Mouse (Mus musculus): ENCODE measurements at regions not wholly inside any gene's neighbourhood (a gene's known extent, or its start where the extent isn't known, plus 50 kb on each side); places are given as distances from the start of the nearest gene placed in this dataset.
"Not testable (repeated sequence)": the region's sequence is repeated elsewhere in the genome, so short reads cannot be mapped to it uniquely, and the experiment has no call there.

GRCm38 (mm10) chr14:53318512-53319309 lies 823.2 kb upstream of the Olfr1507 start:
- H3K9ac ChIP-seq (replicated peaks; ENCODE audit: low read length, poor library complexity, severe bottlenecking); H3K4me1 ChIP-seq (ENCODE audit: insufficient read depth, low read length); H3K9me3 ChIP-seq (ENCODE audit: low read length); H3K36me3 ChIP-seq (ENCODE audit: insufficient read depth, low read length); H3K27ac ChIP-seq (ENCODE audit: low read depth, low read length); DNase-seq (ENCODE audit: low spot score); H3K4me3 ChIP-seq (ENCODE audit: low read depth, low read length); H3K4me2 ChIP-seq (ENCODE audit: low read depth, low read length, poor library complexity, severe bottlenecking); H3K27me3 ChIP-seq (ENCODE audit: insufficient read depth, low read length): not testable (repeated sequence)
- WGBS = no CpG with 5 or more reads among the region's 9 CpGs
- 0 out of 2 replicates have a peak, but pooled peaks have one; percentile 34 for ATAC-seq (ENCODE audit: low FRiP score)

DNA sequence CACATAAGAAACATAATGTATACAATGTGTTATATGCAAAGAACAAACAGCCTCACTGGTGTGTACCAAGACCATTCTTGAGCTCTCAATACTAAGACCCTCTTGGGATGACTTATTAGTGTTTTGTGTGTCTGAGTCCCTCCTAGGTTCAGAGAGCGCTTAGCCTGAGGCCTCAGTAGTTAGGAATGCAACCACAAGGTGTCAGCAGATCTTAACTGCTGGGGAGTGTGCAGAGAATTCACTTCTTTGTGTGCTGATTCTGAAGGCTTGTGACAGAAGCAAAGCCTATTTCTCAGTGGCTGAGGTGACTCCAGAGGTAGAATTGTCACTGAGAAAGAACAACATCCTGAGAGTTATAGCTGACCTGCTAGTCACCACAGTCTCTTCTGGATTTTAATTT lies 816.9 kb upstream of the Olfr1507 start:
- not testable (repeated sequence) for DNase-seq (ENCODE audit: low spot score); H3K36me3 ChIP-seq (ENCODE audit: insufficient read depth, low read length); H3K9me3 ChIP-seq (ENCODE audit: low read length); H3K27me3 ChIP-seq (ENCODE audit: insufficient read depth, low read length); H3K27ac ChIP-seq (ENCODE audit: low read depth, low read length); H3K4me3 ChIP-seq (ENCODE audit: low read depth, low read length); H3K4me1 ChIP-seq (ENCODE audit: insufficient read depth, low read length); H3K4me2 ChIP-seq (ENCODE audit: low read depth, low read length, poor library complexity, severe bottlenecking); H3K9ac ChIP-seq (replicated peaks; ENCODE audit: low read length, poor library complexity, severe bottlenecking)
- ATAC-seq (ENCODE audit: low FRiP score) = peak; percentile 82
- WGBS = 40% methylated on average over 1 of the region's 1 CpGs

GRCm38 (mm10) chr14:53303179-53303578 lies 807.6 kb upstream of the Olfr1507 start:
- DNase-seq (ENCODE audit: low spot score); H3K4me2 ChIP-seq (ENCODE audit: low read depth, low read length, poor library complexity, severe bottlenecking); H3K4me3 ChIP-seq (ENCODE audit: low read depth, low read length); H3K9me3 ChIP-seq (ENCODE audit: low read length); H3K36me3 ChIP-seq (ENCODE audit: insufficient read depth, low read length); H3K4me1 ChIP-seq (ENCODE audit: insufficient read depth, low read length); H3K27me3 ChIP-seq (ENCODE audit: insufficient read depth, low read length); ATAC-seq (ENCODE audit: low FRiP score); H3K9ac ChIP-seq (replicated peaks; ENCODE audit: low read length, poor library complexity, severe bottlenecking); H3K27ac ChIP-seq (ENCODE audit: low read depth, low read length): not testable (repeated sequence)
- WGBS = no CpG with 5 or more reads among the region's 3 CpGs

DNA sequence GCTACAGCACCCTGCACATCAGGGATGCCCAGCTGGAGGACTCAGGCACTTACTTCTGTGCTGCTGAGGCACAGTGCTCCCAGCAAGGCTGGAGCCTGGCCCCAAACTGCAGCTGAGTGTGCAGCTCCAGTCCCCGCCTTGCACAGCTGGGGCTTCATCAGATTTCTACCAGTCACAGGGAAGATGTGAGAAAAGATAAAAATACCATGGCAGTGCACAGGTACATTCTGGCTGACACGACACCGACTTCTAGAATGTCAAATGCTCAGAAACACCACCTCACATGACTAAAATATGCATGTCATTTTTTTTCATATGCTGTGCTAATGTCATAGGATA lies 806.9 kb upstream of the Olfr1507 start:
- peak; percentile 75 for ATAC-seq (ENCODE audit: low FRiP score)
- WGBS = no CpG with 5 or more reads among the region's 3 CpGs

GRCm38 (mm10) chr14:53301722-53302490 lies 806.4 kb upstream of the Olfr1507 start:
- H3K4me1 ChIP-seq (ENCODE audit: insufficient read depth, low read length); H3K36me3 ChIP-seq (ENCODE audit: insufficient read depth, low read length); H3K4me3 ChIP-seq (ENCODE audit: low read depth, low read length); H3K9ac ChIP-seq (replicated peaks; ENCODE audit: low read length, poor library complexity, severe bottlenecking); DNase-seq (ENCODE audit: low spot score); H3K27ac ChIP-seq (ENCODE audit: low read depth, low read length); H3K9me3 ChIP-seq (ENCODE audit: low read length); H3K27me3 ChIP-seq (ENCODE audit: insufficient read depth, low read length); H3K4me2 ChIP-seq (ENCODE audit: low read depth, low read length, poor library complexity, severe bottlenecking): not testable (repeated sequence)
- no CpG with 5 or more reads among the region's 11 CpGs for WGBS
- peak; percentile 62 for ATAC-seq (ENCODE audit: low FRiP score)

More for the DNA sequence above, 806.9 kb upstream of the Olfr1507 start:
- not testable (repeated sequence) for H3K27me3 ChIP-seq (ENCODE audit: insufficient read depth, low read length); H3K4me2 ChIP-seq (ENCODE audit: low read depth, low read length, poor library complexity, severe bottlenecking); H3K9me3 ChIP-seq (ENCODE audit: low read length); H3K36me3 ChIP-seq (ENCODE audit: insufficient read depth, low read length); H3K9ac ChIP-seq (replicated peaks; ENCODE audit: low read length, poor library complexity, severe bottlenecking); H3K4me1 ChIP-seq (ENCODE audit: insufficient read depth, low read length); H3K4me3 ChIP-seq (ENCODE audit: low read depth, low read length); H3K27ac ChIP-seq (ENCODE audit: low read depth, low read length); DNase-seq (ENCODE audit: low spot score)

DNA sequence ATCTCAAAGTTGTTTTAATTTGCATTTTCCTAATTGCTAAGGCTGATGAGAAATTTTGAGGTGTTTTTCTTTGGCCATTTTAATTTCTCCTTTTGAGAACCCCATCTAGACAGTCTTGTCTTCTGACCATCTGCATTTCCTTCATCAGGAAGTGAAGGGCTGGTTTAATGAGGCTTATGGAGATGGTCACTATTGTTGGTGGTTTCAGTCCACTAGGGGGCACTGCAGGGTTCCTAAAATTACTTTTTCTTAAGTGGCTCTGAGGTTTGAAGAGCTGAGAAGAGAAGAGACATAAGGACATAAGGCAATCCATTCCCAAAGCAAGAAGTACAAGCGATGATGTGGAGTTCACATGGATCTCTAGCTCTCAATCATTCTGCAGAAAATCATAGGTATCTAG lies 805.6 kb upstream of the Olfr1507 start:
- 75% methylated on average over 1 of the region's 1 CpGs for WGBS
- not testable (repeated sequence) for DNase-seq (ENCODE audit: low spot score); H3K4me1 ChIP-seq (ENCODE audit: insufficient read depth, low read length); H3K4me2 ChIP-seq (ENCODE audit: low read depth, low read length, poor library complexity, severe bottlenecking); H3K9ac ChIP-seq (replicated peaks; ENCODE audit: low read length, poor library complexity, severe bottlenecking); H3K27me3 ChIP-seq (ENCODE audit: insufficient read depth, low read length); H3K9me3 ChIP-seq (ENCODE audit: low read length); H3K36me3 ChIP-seq (ENCODE audit: insufficient read depth, low read length); H3K4me3 ChIP-seq (ENCODE audit: low read depth, low read length); H3K27ac ChIP-seq (ENCODE audit: low read depth, low read length); ATAC-seq (ENCODE audit: low FRiP score)

DNA sequence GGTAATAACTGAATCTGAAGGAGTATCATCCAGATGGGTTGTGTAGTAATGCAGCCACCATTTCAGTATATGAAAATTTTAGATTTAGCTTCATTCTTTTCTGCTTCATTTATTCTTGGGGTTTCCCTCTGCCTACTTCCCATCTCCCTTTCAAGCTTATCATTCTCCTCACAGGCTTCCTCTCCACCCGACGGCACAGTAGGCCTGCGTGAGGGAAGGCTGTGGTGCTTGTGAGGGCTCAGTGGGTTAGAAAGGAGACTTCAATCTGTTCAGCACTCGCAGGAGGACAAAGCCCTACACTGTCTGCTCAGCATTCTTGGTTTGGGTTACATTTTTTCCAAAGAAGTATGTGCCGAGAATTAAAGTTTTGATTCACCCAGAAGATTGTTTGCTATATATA lies 804.2 kb upstream of the Olfr1507 start:
- H3K27ac ChIP-seq (ENCODE audit: low read depth, low read length); DNase-seq (ENCODE audit: low spot score); H3K4me3 ChIP-seq (ENCODE audit: low read depth, low read length); H3K4me2 ChIP-seq (ENCODE audit: low read depth, low read length, poor library complexity, severe bottlenecking); H3K27me3 ChIP-seq (ENCODE audit: insufficient read depth, low read length); ATAC-seq (ENCODE audit: low FRiP score); H3K4me1 ChIP-seq (ENCODE audit: insufficient read depth, low read length); H3K9ac ChIP-seq (replicated peaks; ENCODE audit: low read length, poor library complexity, severe bottlenecking); H3K9me3 ChIP-seq (ENCODE audit: low read length); H3K36me3 ChIP-seq (ENCODE audit: insufficient read depth, low read length): not testable (repeated sequence)
- no CpG with 5 or more reads among the region's 5 CpGs for WGBS

- not testable (repeated sequence) for H3K36me3 ChIP-seq (ENCODE audit: insufficient read depth, low read length); H3K9me3 ChIP-seq (ENCODE audit: low read length); H3K4me2 ChIP-seq (ENCODE audit: low read depth, low read length, poor library complexity, severe bottlenecking); H3K4me1 ChIP-seq (ENCODE audit: insufficient read depth, low read length); H3K27ac ChIP-seq (ENCODE audit: low read depth, low read length); H3K4me3 ChIP-seq (ENCODE audit: low read depth, low read length); H3K9ac ChIP-seq (replicated peaks; ENCODE audit: low read length, poor library complexity, severe bottlenecking); H3K27me3 ChIP-seq (ENCODE audit: insufficient read depth, low read length); DNase-seq (ENCODE audit: low spot score)
- peak; percentile 87 for ATAC-seq (ENCODE audit: low FRiP score)
- WGBS = no CpG with 5 or more reads among the region's 12 CpGs
These were observed 788.0 kb upstream of the Olfr1507 start for GRCm38 (mm10) chr14:53283350-53284141.

All from midbrain, postnatal 0 days (tissue).